Mouse (Mus musculus) embryonic fibroblast, embryonic 13.5 days (primary cell): ENCODE measurements at regions not wholly inside any gene's neighbourhood (a gene's known extent, or its start where the extent isn't known, plus 50 kb on each side); places are given as distances from the start of the nearest gene placed in this dataset.

ENCODE experiments used
- H3K27ac ChIP-seq: 2 replicates; pipeline ENCODE4 v1.5.1; 2012; ENCODE audit warnings: low read length, control low read depth, inconsistent platforms; ENCODE audit not compliant: insufficient read depth
- H3K4me1 ChIP-seq: 2 replicates; pipeline ENCODE4 v1.6.1; 2011; ENCODE audit warnings: low read length; ENCODE audit not compliant: control insufficient read depth, insufficient read depth
- H3K4me3 ChIP-seq: 2 replicates; pipeline ENCODE4 v1.5.1; 2011; ENCODE audit warnings: mild to moderate bottlenecking, control low read depth, low read length; ENCODE audit not compliant: insufficient read depth
- CTCF ChIP-seq: IDR thresholded peaks from 2 replicates; pipeline ENCODE4 v1.5.1; 2011; ENCODE audit warnings: mild to moderate bottlenecking, control low read depth, low read length, moderate library complexity, borderline replicate concordance; ENCODE audit not compliant: insufficient read depth
- POLR2A ChIP-seq: IDR thresholded peaks from 2 replicates; pipeline ENCODE4 v1.6.1; 2011; ENCODE audit warnings: low read depth, mild to moderate bottlenecking, control low read depth, low read length, moderate library complexity

DNA sequence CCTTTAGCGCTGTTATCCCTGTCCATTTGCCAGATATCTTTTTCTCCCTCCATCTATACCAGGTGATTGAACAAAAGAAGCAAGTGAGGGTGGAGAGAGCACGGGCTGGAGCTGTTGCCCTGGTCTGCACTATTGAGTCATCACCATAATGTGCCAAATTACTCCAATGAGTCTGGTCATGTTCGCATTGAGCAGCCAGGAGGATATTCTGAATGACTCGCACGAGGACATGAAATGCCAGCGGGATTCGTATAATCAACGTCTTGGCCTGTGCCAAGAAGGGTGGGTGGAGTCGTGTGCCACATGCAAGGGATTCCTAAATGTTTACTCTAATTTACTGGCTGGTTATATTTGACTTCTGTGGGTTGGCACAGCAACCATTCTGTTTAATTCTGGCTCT, 159.7 kb upstream of the Bmp2 start:
- Histone ChIP-seq H3K27ac (no peak overlapping the region), H3K4me3 (no peak overlapping the region), H3K4me1 (no peaks in the 10 kb centered on the region)
- no peak for TF ChIP-seq POLR2A
- TF ChIP-seq CTCF: no peak

DNA sequence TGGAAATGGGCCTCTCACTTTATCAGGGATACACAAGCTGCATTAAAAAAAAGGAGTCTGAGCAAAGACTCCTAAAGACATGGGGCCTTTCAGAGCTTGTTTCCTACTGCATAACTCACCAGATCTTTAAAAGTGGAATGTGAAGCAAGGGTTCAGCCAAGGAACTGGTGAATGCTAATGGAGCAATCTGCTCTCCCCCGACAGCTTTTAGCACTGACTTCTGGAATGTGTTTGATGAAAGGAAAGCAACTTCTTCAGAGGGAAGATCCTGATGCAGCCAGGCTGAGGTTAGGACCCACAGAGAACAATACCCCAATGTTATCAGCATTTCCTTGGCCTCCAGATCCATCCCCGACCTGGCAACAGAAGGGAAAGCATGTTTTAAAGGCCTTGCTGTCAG, 154.4 kb upstream of the Bmp2 start:
- Histone ChIP-seq H3K27ac (no peak overlapping the region), H3K4me1 (no peaks in the 10 kb centered on the region), H3K4me3 (no peak overlapping the region)
- no peak for TF ChIP-seq CTCF
- no peak for TF ChIP-seq POLR2A

GRCm38 (mm10) chr2:133399059-133399690, 152.8 kb upstream of the Bmp2 start:
- H3K4me1 ChIP-seq: no peaks in the 10 kb centered on the region
- no peak overlapping the region for H3K4me3 ChIP-seq
- no peak overlapping the region for H3K27ac ChIP-seq
- TF ChIP-seq CTCF: no peak
- TF ChIP-seq POLR2A: no peak

- H3K4me1 ChIP-seq: no peaks in the 10 kb centered on the region
- no peak overlapping the region for H3K27ac ChIP-seq
- no peak overlapping the region for H3K4me3 ChIP-seq
- TF ChIP-seq POLR2A: no peak
- TF ChIP-seq CTCF: no peak
Measured at GRCm38 (mm10) chr2:133400963-133401362, 151.0 kb upstream of the Bmp2 start.

GRCm38 (mm10) chr2:133416990-133417581, 134.9 kb upstream of the Bmp2 start:
- TF ChIP-seq POLR2A: no peak
- no peak overlapping the region for H3K27ac ChIP-seq
- H3K4me1 ChIP-seq: no peaks in the 10 kb centered on the region
- no peak overlapping the region for H3K4me3 ChIP-seq

DNA sequence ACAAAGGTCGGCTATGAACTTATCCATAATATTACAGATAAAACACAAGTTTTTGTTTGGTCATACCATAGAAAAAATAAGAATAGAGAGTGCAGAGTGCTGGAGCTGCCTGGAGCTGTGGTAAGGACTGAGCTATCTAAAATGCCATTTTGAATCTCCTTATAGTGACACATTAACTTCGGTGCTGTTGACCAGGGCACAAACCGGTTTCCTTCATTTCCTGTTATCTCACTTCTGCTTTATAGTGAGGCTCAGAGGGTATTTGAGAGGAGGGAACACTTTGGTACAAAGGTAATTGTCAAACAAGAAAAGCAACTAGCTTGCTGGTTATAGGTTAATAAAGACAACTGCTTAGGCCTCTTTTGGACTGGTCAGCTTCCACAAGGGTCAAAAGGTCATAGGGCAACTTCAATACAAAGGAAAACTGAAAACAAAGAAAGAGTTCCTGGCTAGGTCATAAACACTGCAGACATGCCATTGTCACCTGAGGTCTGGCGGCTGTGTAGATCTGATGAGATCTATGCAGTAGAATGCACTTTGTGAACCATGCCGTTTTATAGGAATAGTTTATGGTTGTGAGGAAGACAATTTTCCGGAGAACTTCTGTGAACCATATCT, 132.2 kb upstream of the Bmp2 start:
- Histone ChIP-seq H3K4me1 (no peaks in the 10 kb centered on the region), H3K27ac (no peak overlapping the region), H3K4me3 (no peak overlapping the region)
- no peak for TF ChIP-seq POLR2A
- no peak for TF ChIP-seq CTCF

- no peak for TF ChIP-seq POLR2A
- TF ChIP-seq CTCF: no peak
- no peak overlapping the region for H3K4me3 ChIP-seq
Measured at GRCm38 (mm10) chr2:133425538-133425937, 126.4 kb upstream of the Bmp2 start.

GRCm38 (mm10) chr2:133427039-133427438, 124.9 kb upstream of the Bmp2 start:
- Histone ChIP-seq H3K4me1 (no peaks in the 10 kb centered on the region), H3K27ac (no peak overlapping the region), H3K4me3 (no peak overlapping the region)
- TF ChIP-seq CTCF (no peak), POLR2A (no peak)

More at GRCm38 (mm10) chr2:133425538-133425937, 126.4 kb upstream of the Bmp2 start:
- Histone ChIP-seq H3K27ac (no peak overlapping the region), H3K4me1 (no peaks in the 10 kb centered on the region)

GRCm38 (mm10) chr2:133429369-133430062, 122.4 kb upstream of the Bmp2 start:
- no peak overlapping the region for H3K4me3 ChIP-seq
- no peaks in the 10 kb centered on the region for H3K4me1 ChIP-seq
- TF ChIP-seq CTCF (no peak), POLR2A (no peak)
- H3K27ac ChIP-seq: no peak overlapping the region

DNA sequence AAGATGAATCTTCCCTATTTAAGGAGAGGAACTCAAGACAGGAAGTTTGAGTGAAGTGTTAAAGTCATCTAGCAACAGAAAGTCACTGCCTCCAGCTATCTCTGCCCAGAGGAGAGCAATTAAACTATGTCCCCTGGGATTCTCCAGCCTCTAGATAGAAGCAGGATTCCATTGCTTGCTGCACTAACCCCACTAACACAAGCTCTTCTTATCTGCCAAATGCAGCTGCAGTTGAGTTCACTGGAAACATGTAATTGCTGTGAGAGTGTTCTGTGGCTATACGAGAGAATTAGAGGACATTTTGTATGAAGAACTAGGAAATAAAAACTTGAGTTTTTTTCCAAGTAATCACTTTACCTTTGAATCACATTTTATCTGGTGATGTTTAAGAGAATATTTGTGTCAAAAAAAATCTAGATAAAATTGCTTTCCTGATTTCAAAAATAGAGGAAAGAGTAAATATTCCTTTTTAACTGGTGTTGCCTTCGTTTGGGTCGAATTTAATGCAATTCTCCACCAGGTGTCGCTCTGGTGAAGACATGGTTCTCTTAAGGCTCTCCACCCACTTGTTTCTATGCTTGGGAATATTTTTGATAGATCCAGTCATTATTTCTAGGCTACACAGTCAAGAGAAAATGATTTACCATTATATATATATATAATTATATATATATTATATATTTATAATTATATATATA, 121.1 kb upstream of the Bmp2 start:
- Histone ChIP-seq H3K4me1 (no peaks in the 10 kb centered on the region), H3K4me3 (no peak overlapping the region), H3K27ac (no peak overlapping the region)
- no peak for TF ChIP-seq POLR2A
- no peak for TF ChIP-seq CTCF
